Mouse (Mus musculus): ENCODE measurements around the gene Lrmp.
A peak's percentile ranks its signal among the peaks of the same experiment; 100 is the strongest.

Lrmp gene

DNA sequence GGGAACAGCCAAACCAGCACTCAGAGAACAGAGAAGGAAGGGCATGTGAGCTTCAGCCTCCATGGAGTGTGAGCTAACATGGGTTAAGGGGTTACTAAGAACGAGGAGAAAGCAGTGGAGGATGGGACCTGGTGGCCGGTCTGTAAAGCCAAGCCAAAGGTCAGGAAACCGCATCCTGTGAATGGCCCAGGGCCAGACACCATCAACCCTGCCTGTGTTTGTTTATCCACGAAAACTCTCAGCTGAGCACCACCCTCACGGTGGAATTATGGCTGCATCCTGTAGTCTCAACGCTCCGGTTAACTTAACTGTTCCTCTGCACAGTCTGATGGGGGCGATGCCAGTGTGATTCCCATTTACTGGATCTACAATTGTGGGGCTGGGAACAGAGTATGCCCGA lies 20.4 kb downstream of the Lrmp start:
- DNase-seq (ENCODE audit: extremely low spot score, low spot score): no peak

DNA sequence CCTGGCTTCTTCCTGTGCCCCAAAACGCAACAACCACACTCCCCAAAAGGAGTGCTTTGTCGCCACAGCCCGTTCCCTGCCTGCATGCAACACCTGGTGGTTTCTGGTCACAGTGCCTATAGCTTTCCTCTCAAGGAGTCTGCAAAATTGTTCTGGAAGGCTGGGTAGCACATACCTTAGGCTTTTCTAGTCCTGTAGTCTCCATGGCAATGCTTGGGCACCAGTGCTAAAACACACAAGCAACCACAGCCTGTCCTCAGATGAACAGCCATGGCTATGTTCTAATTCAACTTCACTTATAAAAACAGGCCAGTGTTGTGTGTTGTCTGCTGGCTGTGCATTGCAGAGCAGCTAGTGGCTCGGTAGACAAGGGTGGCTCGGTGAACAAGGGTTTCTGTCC lies 21.4 kb downstream of the Lrmp start:
- no peak for DNase-seq (ENCODE audit: extremely low spot score, low spot score)

DNA sequence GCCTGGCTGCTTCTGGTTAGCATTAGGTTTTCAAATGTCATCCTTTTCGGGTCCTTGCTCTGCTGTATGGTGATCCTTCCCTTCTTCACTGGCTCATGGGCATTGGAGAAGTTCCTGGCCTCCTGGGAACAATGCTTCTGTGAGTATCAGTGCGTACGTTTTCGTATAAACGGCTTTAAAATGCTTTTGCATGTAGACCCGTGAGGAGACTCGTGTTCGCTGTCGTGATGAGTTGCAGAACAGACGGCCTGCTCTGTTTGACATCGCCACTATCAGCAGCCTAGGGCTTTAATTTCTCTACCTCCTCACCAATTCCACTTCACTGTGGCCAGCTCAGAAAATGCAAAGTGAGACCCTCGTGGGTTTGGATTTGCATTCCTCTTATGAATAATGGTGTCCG lies 23.8 kb downstream of the Lrmp start:
- DNase-seq (ENCODE audit: extremely low spot score, low spot score): no peak

DNA sequence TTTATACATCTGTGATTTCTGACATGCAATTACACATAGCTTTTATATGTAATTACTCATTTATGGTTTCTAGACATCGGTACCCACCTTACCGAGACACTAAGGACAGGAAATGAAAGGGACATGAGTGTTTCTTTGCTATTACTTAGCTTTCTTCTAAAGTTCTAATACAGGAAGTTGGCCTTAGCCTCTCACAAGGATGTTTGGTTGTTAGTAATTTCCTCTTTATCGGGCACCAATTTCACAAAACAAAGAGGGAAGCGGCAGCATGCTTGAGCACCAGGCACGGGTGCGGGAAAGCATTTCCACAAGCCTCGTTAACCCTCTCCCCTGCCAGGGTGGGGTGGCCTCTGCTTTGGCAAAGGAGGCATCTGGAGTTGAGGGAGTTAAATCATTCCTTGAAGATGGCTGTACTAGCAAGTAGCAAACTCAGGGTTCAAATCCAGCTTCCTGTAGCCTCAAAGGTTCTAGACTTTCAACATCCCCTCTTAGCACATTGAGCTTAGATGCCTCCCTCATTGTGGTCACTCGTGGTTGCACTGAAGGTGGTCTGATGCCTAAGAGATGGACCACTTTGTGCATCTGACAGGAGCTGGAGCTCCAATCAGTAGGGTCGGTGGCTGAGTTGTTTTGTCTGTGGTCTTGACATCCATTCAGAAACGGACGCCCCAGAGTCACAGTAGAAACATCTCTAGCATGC lies 24.5 kb downstream of the Lrmp start:
- DNase-seq (ENCODE audit: extremely low spot score, low spot score): no peak

GRCm38 (mm10) chr6:145140706-145141105 lies 25.3 kb downstream of the Lrmp start:
- no peak for DNase-seq (ENCODE audit: extremely low spot score, low spot score)

DNA sequence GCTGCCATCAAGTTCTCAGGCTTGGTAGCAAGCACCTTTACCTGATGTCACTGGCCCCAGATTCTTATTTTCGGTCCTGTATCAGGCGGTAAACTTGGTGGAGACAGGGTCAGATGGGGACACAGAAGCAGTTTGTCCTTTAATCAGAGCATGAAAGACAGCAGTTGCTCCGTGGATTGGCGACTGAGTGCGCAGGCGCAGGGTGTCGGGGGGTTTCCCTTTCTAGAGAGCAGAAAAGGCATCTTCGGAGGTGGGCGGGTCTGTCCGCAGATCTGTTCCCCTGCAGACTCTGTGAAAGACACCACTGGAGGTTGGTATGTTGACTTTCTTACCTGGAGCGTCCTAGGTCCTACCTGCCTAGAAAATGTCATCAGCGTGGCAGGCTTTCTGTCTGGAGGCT lies 26.4 kb downstream of the Lrmp start:
- no peak for DNase-seq (ENCODE audit: extremely low spot score, low spot score)

DNA sequence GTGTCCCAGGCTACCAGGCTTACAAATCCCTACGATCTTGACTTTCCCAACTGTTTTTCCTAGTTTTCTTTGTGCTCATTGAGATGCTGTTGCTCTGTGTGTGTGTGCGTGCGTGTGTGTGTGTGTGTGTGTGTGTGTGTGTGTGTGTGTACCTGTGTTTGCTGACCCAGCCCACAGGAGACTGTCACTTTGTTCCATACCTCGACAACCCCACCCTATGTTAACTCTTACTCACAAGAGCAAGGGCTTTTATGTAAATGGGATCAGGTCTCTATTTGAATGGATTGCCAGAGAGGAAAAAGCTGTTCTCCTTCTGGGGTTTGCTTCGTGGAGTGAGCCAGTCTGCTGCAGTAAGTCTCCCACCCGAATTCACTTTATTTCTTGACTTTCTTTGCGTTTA lies 29.7 kb downstream of the Lrmp start:
- DNase-seq (ENCODE audit: extremely low spot score, low spot score): no peak

DNA sequence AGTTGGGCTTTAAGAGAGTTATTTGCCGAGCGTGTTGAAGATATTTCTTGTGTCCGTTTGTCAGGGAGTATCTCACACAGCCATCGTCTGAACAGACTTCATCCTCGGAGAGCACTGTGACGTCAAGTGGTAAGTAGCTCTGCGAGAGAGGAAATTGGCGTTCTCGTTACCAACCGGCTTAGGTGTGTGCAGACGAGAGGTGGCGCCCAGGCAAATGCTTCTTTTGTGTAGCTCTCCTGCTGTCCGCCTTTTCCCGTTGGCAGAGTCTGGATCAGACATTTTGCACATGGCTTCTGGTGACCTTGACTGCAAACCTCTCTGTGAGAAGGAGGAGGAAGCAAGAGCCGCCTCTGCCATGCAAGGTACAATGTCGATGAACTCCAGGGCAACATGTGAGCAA lies 32.3 kb downstream of the Lrmp start:
- no peak for DNase-seq (ENCODE audit: extremely low spot score, low spot score)

GRCm38 (mm10) chr6:145149054-145149453 lies 33.6 kb downstream of the Lrmp start:
- no peak for DNase-seq (ENCODE audit: extremely low spot score, low spot score)

- DNase-seq (ENCODE audit: extremely low spot score, low spot score): no peak
These were observed 43.2 kb downstream of the Lrmp start for GRCm38 (mm10) chr6:145158619-145159018.

DNA sequence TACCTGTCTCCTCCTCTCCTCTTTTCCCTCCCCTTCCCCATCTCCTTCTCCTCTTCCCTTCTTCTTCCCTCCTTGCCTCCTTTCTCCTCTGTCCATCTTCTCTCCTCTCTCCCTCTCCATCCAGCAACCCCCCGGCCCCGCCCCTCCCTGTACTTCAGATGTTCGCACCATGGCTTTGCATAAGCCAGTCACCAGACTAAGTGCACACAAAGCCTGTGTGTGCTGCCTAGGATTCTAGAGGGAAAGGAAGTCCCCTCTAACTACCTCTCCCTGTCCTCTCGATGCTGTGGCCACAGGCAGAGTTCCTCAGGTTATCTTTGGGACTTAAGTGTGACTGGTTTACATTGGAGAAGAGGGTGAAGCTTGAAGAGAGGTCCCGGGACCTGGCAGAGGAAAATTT lies 45.1 kb downstream of the Lrmp start:
- no peak for DNase-seq (ENCODE audit: extremely low spot score, low spot score)

DNA sequence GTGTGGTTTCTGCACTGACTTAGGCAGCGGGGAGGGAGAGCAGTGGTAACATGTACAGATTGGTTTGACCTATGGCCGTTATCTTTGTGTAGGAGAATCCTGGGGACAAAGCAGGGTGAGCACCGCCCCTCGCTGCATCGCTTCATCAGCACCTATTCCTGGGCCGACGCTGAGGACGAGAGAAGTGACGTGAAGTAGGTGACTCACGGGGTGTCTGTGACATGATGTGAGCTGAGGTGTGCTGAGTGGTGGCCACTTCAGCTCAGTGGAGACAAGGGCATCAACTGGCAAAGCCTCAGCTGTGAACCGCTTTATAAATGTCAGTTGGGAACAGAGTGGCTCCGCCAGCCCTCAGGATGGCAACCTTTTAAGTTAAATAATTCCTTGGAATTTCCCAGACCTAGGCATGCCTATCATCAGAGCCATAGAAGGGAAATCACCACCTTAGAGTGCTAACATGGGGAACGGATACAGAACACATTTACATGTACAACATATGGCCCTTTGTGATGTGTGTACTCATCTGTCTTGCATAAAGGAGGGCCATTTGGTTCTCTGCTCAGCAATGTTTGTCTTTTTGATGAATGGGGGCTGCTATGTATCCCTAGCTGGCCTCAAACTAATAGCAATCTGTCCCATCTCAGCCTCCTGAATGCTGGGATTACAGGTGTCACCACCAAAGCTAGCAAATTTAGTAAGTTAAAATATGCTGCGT lies 56.6 kb downstream of the Lrmp start:
- no peak for DNase-seq (ENCODE audit: extremely low spot score, low spot score)

DNA sequence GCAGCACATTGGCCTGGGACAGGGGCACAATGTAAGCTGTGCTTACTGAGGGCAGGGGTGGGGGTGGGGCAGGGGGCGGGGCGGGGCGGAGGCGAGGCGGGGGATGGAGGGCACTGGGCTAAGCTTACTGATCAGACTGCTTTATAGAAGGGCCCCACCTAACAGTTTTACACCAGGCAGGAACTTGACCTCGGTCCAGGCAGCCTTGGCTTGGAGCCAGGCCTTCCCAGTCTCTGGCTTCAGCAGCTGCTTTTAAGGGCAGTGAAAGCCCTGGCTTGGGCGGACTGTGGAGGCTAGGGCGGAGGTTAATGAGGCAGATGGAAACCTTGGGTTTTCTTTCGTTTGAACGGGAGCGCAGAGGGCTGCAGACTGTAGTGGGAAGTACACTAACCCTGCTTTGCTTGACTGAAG lies 58.3 kb downstream of the Lrmp start:
- peak; percentile 66 for DNase-seq (ENCODE audit: extremely low spot score, low spot score)

DNA sequence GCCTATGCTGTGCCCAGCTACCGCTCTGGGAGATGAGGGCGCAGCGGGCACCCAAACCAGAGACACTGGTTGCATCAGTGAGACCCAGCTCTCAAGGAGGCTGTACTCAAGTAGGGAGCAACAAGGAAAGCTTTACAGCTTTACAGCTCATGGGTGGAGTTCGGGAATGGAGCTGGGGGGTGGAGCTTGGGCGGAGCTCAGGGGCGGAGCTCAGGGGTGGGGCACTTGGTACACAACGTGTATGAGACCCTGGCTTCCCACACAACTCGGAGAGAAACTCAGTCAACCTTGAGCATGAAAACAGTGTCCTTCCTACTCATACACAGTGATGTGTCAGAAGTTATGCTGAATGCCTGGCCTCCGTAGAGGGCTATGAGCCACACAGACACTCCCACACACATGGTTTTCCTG lies 60.1 kb downstream of the Lrmp start:
- no peak for DNase-seq (ENCODE audit: extremely low spot score, low spot score)

- DNase-seq (ENCODE audit: extremely low spot score, low spot score): no peak
These were observed 61.0 kb downstream of the Lrmp start for GRCm38 (mm10) chr6:145176474-145176873.

GRCm38 (mm10) chr6:145179665-145180064 lies 64.2 kb downstream of the Lrmp start:
- DNase-seq (ENCODE audit: extremely low spot score, low spot score): peak; percentile 59

DNA sequence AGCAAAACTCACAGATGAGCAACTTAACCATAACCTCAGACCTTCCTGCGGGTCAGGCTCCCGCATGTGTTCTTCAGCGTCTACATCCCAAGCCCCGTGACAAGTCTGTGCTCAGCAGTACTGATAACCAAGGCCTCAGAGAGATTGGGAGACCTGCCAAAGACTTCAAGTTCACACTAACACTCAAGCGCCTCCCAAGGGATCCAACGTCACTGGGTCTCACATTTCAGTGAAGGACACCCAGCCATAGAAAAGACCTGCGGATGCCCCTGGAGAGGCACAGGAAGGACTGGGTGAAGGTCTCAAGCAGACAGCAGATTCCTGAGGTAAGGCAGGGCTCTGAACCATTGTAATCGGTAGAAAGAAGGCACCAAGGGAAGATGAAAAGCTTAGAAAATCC lies 66.6 kb downstream of the Lrmp start:
- DNase-seq (ENCODE audit: extremely low spot score, low spot score): no peak

- DNase-seq (ENCODE audit: extremely low spot score, low spot score): no peak
These were observed 70.6 kb downstream of the Lrmp start for GRCm38 (mm10) chr6:145186096-145186495.

- no peak for DNase-seq (ENCODE audit: extremely low spot score, low spot score)
These were observed 71.9 kb downstream of the Lrmp start for GRCm38 (mm10) chr6:145187093-145188088.

GRCm38 (mm10) chr6:145193038-145193437 lies 77.6 kb downstream of the Lrmp start:
- DNase-seq (ENCODE audit: extremely low spot score, low spot score): no peak

- DNase-seq (ENCODE audit: extremely low spot score, low spot score): no peak
These were observed 78.0 kb downstream of the Lrmp start for GRCm38 (mm10) chr6:145193446-145193845.

Data from neural tube, embryonic 10.5 days (tissue).